Mouse (Mus musculus): ENCODE measurements around the gene Ccdc157.
A peak's percentile ranks its signal among the peaks of the same experiment; 100 is the strongest.

Ccdc157 gene

DNA sequence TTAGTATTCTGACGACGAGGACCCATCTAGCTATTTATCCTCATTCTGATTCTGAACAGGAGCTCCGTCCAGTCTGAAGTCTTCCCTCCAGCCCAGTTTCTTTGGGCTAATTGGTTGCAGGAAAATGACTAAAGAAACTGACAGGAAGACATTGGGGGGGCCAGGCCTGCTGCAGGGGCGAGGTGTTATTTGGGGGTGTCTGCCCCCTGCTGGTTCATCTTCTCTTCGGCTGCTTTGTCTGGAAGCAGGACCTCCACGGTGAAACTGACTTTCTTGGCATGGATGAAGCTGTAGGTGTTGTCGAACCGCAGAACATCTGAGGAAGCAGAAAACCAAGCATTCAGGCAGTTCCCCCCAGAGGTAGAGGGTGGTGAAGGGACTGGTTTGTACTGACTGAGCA is 62.0 kb downstream of the Ccdc157 start:
- peak; percentile 11 for DNase-seq

DNA sequence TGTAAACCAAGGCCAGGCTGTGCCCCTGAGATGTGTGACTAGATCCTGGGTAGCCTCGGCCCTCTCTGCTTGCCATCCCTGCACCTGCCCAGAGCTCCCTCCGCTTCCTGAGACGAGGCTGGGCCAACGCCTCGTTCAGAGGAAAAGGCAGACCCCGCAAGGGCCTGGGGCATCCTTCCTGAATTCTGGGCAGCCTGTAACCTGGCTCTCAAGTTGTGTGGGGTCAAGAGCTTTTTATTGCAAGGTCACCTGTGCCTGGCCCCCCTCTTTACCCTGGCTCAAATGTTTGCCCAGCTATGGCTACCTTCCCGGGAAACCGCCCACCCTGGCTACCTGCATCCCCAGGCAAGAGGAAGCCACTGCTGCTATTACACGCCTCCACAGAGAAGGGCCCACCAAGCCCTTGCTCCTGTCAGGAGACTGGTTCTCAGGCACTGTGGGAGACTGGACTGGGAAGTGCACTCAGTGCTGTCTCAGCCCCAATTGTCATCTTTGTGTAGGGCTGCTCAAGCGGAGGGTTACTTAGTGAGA is 62.9 kb downstream of the Ccdc157 start:
- DNase-seq = no peak

DNA sequence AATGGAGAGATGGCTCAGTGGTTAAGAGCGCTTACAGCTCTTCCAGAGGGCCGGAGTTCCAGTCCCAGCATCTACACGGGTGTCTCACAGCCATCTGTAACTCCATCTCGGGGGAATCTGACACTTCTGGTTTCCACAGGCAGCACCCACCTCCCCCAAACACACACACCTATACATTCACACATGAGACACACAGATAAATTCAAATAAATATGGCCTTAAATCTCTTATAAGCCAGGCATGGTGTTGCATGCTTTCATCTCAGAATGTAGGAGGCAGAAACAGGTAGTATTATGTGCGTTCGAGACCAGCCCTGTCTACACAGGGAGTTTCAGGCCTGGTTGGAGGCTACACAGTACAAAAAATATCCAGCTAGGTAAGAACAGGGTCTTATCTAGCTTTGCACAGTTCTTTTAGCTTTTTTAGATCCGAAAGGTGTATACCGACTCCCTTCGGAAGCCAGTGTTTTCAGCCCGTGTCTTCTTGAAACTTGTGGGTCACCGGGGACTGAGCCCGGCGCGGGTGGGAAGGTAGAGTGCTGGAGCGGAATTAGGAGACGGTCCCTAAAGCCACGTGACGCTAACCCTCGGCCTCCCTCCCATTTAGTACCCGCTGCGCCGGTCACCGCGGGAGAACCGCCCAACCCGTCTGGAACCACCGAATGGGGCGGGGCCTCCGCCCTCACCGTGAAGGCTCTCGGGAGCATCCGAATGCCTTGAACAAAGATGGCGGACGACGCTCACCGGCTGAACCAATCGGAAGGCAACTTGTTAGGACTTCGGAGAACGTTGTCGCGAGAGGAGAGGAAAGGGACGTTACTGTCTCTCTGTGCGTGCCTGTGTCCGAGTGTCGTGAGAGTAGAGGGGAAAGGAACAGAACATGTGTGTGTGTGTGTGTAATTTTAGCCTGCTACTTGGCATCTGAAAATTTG is 63.8 kb downstream of the Ccdc157 start:
- peak; percentile 99 for DNase-seq

DNA sequence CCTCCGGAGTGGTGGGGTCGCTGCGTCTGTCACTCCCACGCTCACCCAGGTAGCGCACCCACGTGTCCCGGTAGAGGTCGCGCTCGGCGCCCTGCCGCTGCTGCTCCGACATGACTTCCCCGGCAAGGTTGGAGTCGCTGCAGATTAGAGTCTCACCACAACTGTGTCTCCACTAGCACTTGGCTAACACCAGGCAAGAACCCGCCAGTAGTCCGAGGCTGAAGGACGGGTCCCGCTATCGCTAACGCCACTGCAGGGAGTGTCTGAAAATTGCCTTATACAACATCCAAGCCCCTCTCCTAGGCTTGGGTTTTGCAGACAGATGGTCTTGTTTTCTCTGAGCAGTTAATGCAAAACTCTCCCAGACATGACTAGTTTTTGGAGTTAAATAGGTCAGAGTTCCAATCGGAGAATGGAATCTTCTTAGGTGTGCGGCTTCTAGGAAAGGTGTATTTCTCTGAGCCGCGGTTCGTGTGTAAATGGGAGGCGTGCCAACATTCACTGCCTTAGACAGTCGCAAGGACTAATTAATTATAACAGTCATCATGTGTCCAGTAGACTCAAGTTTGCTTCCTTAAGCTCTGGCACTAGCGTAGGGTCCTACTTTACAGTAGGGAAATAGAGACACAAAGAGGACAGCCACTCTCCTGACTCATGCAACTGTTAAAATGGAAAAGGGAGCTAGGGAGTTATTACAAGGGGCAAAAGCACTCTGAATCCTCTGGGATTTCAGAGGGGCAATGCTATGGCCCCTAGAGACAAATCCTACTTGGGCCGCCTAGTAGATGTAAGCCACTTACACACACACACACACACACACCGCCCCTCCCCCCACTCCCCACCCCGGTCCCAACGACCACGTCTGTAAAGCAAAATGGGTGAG is 64.7 kb downstream of the Ccdc157 start, which contains the start of gene Mtfp1:
TSS of gene Mtfp1 (minus strand) at position 275 of the 883 bp plus-strand sequence.
- DNase-seq = peak; percentile 79

DNA sequence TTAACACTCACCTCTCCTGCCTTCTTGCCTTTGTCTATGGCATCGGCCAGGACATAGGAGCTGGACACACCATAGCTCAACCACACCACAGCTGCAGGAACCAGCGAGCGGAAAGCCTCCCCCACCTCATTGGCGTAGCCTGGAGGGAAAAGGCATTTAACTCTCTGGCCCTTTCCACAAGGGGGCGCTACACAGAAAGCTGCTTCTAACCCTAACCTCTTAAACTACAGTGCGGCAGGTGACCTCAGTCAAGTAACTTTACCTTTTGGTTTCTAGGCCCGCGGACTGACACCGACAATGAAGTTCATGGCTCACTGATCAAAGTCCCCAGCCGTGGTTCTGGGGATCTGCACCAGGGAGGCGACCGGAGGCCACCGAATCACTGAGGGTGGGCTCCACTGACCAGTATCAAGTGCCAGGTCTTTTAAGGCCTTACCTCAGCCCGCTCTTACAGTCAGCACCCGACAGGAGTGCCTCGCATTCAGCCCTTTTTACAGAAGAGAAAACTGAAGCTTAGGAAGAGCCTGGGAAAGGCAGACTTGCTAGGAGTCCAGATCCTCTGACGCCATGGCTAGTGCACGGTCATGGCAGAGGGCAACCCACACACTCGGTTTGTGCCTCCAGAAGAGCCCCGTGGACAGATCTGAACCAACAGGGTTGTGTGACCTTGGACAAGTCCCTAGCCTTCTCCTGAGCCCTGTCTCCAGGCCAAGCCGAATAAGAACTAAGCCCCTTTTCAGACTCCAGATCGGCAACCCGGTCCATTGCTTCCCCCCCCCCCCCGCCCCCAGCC is 65.5 kb downstream of the Ccdc157 start:
- peak; percentile 84 for DNase-seq

DNA sequence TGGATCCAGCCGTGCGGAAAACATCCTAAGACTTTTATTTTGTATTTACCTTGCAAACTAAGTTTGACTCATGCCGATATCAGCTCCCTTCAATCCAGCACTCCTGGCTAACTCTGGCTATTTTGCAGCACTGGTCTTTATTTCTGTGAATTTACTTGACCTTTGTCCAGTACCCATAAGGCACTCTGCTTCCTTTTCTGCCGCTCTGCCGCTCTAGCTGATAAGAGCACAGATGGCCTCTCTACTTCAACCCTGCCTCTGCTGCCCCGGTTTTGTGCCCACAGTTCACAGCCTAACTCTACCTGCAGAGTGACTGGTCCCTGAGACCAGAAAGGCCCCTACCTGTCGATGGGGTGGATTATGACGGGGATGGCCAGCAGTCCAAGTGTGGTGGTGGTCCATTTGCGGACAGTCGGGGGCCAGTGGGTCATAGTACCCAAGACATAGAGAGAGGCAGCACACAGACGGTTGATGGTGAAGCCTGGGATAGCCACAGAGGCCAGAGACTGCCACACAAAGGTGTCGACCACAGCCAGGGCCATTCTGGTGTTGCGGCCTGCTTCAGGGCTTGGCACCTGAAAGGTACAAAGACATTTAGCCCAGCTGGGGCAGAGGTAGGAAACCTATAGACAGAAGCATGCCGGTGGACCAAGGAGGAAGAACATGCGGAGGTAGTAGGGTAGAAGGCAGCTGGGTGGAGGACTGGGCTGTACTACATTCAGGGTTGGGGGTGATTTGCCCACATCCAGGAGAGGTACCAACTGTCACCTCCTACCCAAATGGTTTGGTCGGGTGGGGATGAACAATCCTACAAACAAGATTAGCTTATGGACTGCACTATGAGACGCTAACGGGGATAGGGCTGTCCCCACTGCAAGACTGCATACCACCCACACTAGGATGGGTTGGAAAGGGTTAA is 66.4 kb downstream of the Ccdc157 start:
- DNase-seq = peak; percentile 26
